Mouse (Mus musculus): ENCODE measurements around the gene Ache. TPM values are rescaled to one million over a fixed set of nuclear protein-coding genes. Genes with fewer than 3 reads are reported as not detected.

The Ache gene
- total and polyA plus RNA-seq, 2 experiments from 2014 or later: 69.1 to 73.2 TPM

DNA sequence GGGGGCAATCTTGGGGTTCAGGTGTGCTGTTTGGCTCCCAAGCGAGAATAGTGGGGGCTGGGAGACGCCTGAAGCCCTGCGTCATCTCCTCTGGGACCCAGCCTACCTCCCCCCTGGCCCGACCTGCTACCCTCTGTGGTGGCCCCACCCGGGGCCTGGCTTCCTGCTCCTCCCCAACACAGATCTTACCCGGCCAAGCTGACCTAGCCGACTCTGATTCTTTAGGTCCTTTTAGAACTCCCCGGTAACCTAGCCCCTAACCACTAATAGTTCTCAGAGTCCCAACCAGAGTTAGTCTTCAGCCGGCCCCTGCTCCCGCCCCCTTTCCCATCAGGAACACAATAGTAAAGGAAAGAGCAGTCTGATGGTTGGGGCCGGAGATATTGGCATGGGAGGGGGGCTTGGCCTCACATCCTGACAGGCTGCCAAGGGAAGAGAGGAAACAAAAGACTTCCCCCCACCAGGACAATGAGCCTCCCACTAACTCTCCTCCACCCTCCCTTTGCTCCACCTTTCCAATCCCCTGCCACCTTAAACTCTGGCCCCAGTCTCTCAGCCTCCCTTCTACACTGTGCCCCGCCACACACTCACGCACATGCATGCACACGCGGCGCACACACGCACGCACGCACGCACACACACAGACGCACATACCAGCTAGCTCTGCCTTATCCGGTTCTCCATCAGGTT, 52.1 kb downstream of the Ache start:
- H3K9me3 ChIP-seq (ENCODE audit: low read length): no peaks in the 10 kb centered on the region
- ATAC-seq (peak; percentile 72), DNase-seq (peak; percentile 75)
- WGBS: 5% methylated on average over 22 of the region's 22 CpGs
- peak overlapping the region; percentile 78 for H3K4me2 ChIP-seq (ENCODE audit: low read depth)
- H3K4me3 ChIP-seq (ENCODE audit: low read depth, low read length): peak overlapping the region; percentile 43
- peak overlapping the region; percentile 56 for H3K9ac ChIP-seq
- no peak for TF ChIP-seq CTCF (IDR thresholded peaks at IDR 0.05; ENCODE audit: low read depth)
- peak overlapping the region; percentile 77 for H3K27ac ChIP-seq (ENCODE audit: low read depth, low read length)
- 0 out of 2 replicates have a peak, but pooled peaks cover 12% of the 10 kb centered on the region for H3K4me1 ChIP-seq (ENCODE audit: insufficient read depth)
- no peaks in the 10 kb centered on the region for H3K36me3 ChIP-seq (ENCODE audit: insufficient read depth)
- H3K27me3 ChIP-seq (ENCODE audit: insufficient read depth, low read length): no peaks in the 10 kb centered on the region

GRCm38 (mm10) chr5:137340222-137340621, 52.9 kb downstream of the Ache start:
- peak overlapping the region; percentile 77 for H3K27ac ChIP-seq (ENCODE audit: low read depth, low read length)
- no peaks in the 10 kb centered on the region for H3K27me3 ChIP-seq (ENCODE audit: insufficient read depth, low read length)
- TF ChIP-seq CTCF (IDR thresholded peaks at IDR 0.05; ENCODE audit: low read depth): no peak
- H3K9ac ChIP-seq: peak overlapping the region; percentile 56
- H3K4me2 ChIP-seq (ENCODE audit: low read depth): peak overlapping the region; percentile 78
- H3K9me3 ChIP-seq (ENCODE audit: low read length): no peaks in the 10 kb centered on the region
- ATAC-seq (no peak), DNase-seq (no peak)
- 0 out of 2 replicates have a peak, but pooled peaks cover 12% of the 10 kb centered on the region for H3K4me1 ChIP-seq (ENCODE audit: insufficient read depth)
- peak overlapping the region; percentile 43 for H3K4me3 ChIP-seq (ENCODE audit: low read depth, low read length)
- no peaks in the 10 kb centered on the region for H3K36me3 ChIP-seq (ENCODE audit: insufficient read depth)
- WGBS: 62% methylated on average over 6 of the region's 6 CpGs

GRCm38 (mm10) chr5:137342407-137343012, 55.2 kb downstream of the Ache start:
- H3K4me3 ChIP-seq (ENCODE audit: low read depth, low read length): no peak overlapping the region

DNA sequence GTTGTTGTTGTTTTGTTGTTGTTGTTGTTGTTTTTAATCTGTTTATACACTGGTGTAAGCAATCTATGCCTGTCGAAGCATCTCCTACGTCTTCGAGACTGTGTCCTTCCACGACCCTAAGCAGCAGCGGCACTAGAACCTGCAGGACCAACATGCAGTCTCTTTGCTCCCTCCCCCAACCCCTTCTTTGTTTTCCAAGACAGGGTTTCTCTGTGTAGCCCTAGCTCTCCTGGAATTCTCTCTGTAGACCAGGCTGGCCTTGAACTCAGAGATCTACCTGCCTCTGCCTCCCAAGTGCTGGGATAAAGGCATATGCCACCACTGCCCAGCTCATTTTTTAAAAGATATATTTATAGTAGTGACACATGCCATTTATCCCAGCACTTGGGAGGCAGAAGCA, 56.1 kb downstream of the Ache start:
- no peak overlapping the region for H3K27ac ChIP-seq (ENCODE audit: low read depth, low read length)
- DNase-seq: no peak
- peaks cover 4% of the 10 kb centered on the region; the same call in 1 of the 2 replicates for H3K27me3 ChIP-seq (ENCODE audit: insufficient read depth, low read length)
- H3K9ac ChIP-seq: no peak overlapping the region
- no peaks in the 10 kb centered on the region for H3K9me3 ChIP-seq (ENCODE audit: low read length)
- H3K36me3 ChIP-seq (ENCODE audit: insufficient read depth): no peaks in the 10 kb centered on the region
- peaks cover 13% of the 10 kb centered on the region; the same call in 1 of the 2 replicates for H3K4me1 ChIP-seq (ENCODE audit: insufficient read depth)
- H3K4me3 ChIP-seq (ENCODE audit: low read depth, low read length): no peak overlapping the region
- TF ChIP-seq CTCF (IDR thresholded peaks at IDR 0.05; ENCODE audit: low read depth): no peak
- no peak overlapping the region for H3K4me2 ChIP-seq (ENCODE audit: low read depth)
- no peak for ATAC-seq
- WGBS: 94% methylated on average over 5 of the region's 5 CpGs

More at GRCm38 (mm10) chr5:137342407-137343012, 55.2 kb downstream of the Ache start:
- no peak overlapping the region for H3K9ac ChIP-seq
- DNase-seq (no peak), ATAC-seq (no peak)
- H3K27me3 ChIP-seq (ENCODE audit: insufficient read depth, low read length): no peaks in the 10 kb centered on the region
- 0 out of 2 replicates have a peak, but pooled peaks cover 12% of the 10 kb centered on the region for H3K4me1 ChIP-seq (ENCODE audit: insufficient read depth)
- 81% methylated on average over 7 of the region's 7 CpGs for WGBS
- no peaks in the 10 kb centered on the region for H3K9me3 ChIP-seq (ENCODE audit: low read length)
- no peak for TF ChIP-seq CTCF (IDR thresholded peaks at IDR 0.05; ENCODE audit: low read depth)
- no peak overlapping the region for H3K4me2 ChIP-seq (ENCODE audit: low read depth)
- H3K36me3 ChIP-seq (ENCODE audit: insufficient read depth): no peaks in the 10 kb centered on the region
- no peak overlapping the region for H3K27ac ChIP-seq (ENCODE audit: low read depth, low read length)

DNA sequence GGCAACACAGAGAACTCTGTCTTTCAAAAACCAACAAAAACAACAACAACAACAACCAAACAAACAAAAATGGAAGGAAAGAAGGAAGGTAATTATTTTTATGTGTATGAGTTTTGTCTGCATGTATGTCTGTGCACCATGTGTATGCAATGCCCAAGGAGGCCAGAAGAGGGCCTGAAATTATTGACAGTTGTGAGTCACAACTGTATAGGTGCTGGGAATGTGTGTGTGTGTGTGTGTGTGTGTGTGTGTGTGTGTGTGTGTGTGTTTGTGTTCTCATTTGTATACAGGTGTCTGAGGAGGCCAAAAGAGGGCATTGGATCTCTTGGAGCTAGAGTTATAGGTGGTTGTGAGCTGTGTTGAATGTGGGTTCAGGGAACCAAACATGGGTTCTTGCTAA, 56.5 kb downstream of the Ache start:
- H3K4me2 ChIP-seq (ENCODE audit: low read depth): no peak overlapping the region
- no peak overlapping the region for H3K4me3 ChIP-seq (ENCODE audit: low read depth, low read length)
- peak; percentile 33 for TF ChIP-seq CTCF (IDR thresholded peaks at IDR 0.05; ENCODE audit: low read depth)
- no peak overlapping the region for H3K9ac ChIP-seq
- no peak overlapping the region for H3K27ac ChIP-seq (ENCODE audit: low read depth, low read length)
- no peak for ATAC-seq
- H3K36me3 ChIP-seq (ENCODE audit: insufficient read depth): no peaks in the 10 kb centered on the region
- no peaks in the 10 kb centered on the region for H3K9me3 ChIP-seq (ENCODE audit: low read length)
- peaks cover 8% of the 10 kb centered on the region for H3K27me3 ChIP-seq (ENCODE audit: insufficient read depth, low read length)
- peaks cover 17% of the 10 kb centered on the region for H3K4me1 ChIP-seq (ENCODE audit: insufficient read depth)
- no peak for DNase-seq

Small RNA genes within 50 kb of the gene (microRNA-seq; reads per million reads assigned to microRNA genes)
- gene Mir7036: 0 to 1.2 reads per million in 2 experiments
- 0 to 0.12 reads per million in 2 experiments for gene Mir8116

Other genes with a start within 250 kb of the Ache start
- 105 and 144 TPM in 2 replicates for gene Ap1s1, start 241.4 kb upstream of the Ache start, total RNA-seq (2014; rRNA removed)
- gene Ap1s1, start 241.4 kb upstream of the Ache start, polyA plus RNA-seq (2015; fragmentation: Nextera tagmentation; extraction: Ambion mirVana): 335 and 346 TPM in 2 replicates
- 1.2 and 3.1 TPM in 2 replicates for gene Serpine1, start 215.3 kb upstream of the Ache start, total RNA-seq (2014; rRNA removed)
- gene Serpine1, start 215.3 kb upstream of the Ache start, polyA plus RNA-seq (2015; fragmentation: Nextera tagmentation; extraction: Ambion mirVana): 0.06 and 0.28 TPM in 2 replicates
- 4.0 and 5.7 TPM in 2 replicates for gene Trim56, start 171.3 kb upstream of the Ache start, total RNA-seq (2014; rRNA removed)
- gene Trim56, start 171.3 kb upstream of the Ache start, polyA plus RNA-seq (2015; fragmentation: Nextera tagmentation; extraction: Ambion mirVana): 1.1 and 2.3 TPM in 2 replicates
- not detected in 2 replicates for gene Muc3, start 138.2 kb upstream of the Ache start, total RNA-seq (2014; rRNA removed)
- gene Muc3, start 138.2 kb upstream of the Ache start, polyA plus RNA-seq (2015; fragmentation: Nextera tagmentation; extraction: Ambion mirVana): not detected in 2 replicates
- 0.10 and 0.31 TPM in 2 replicates for gene Muc3a, start 75.1 kb upstream of the Ache start, total RNA-seq (2014; rRNA removed)
- gene Muc3a, start 75.1 kb upstream of the Ache start, polyA plus RNA-seq (2015; fragmentation: Nextera tagmentation; extraction: Ambion mirVana): 0.13 TPM in 2 replicates
- gene Ufsp1, start 7.1 kb downstream of the Ache start, total RNA-seq (2014; rRNA removed): 15.2 and 16.2 TPM in 2 replicates
- 15.8 and 23.4 TPM in 2 replicates for gene Ufsp1, start 7.1 kb downstream of the Ache start, polyA plus RNA-seq (2015; fragmentation: Nextera tagmentation; extraction: Ambion mirVana)
- gene Srrt, start 20.2 kb downstream of the Ache start, total RNA-seq (2014; rRNA removed): 136 and 153 TPM in 2 replicates
- gene Srrt, start 20.2 kb downstream of the Ache start, polyA plus RNA-seq (2015; fragmentation: Nextera tagmentation; extraction: Ambion mirVana): 52.3 and 55.6 TPM in 2 replicates
- gene Trip6, start 26.9 kb downstream of the Ache start, total RNA-seq (2014; rRNA removed): 10.8 and 11.4 TPM in 2 replicates
- 9.9 and 11.6 TPM in 2 replicates for gene Trip6, start 26.9 kb downstream of the Ache start, polyA plus RNA-seq (2015; fragmentation: Nextera tagmentation; extraction: Ambion mirVana)
- gene Slc12a9, start 46.1 kb downstream of the Ache start, total RNA-seq (2014; rRNA removed): 19.3 and 21.8 TPM in 2 replicates
- gene Slc12a9, start 46.1 kb downstream of the Ache start, polyA plus RNA-seq (2015; fragmentation: Nextera tagmentation; extraction: Ambion mirVana): 12.5 and 18.4 TPM in 2 replicates
- 8.9 and 12.7 TPM in 2 replicates for gene Ephb4, start 62.6 kb downstream of the Ache start, total RNA-seq (2014; rRNA removed)
- gene Ephb4, start 62.6 kb downstream of the Ache start, polyA plus RNA-seq (2015; fragmentation: Nextera tagmentation; extraction: Ambion mirVana): 3.5 and 4.9 TPM in 2 replicates
- 0.31 and 0.62 TPM in 2 replicates for gene Zan, start 189.5 kb downstream of the Ache start, total RNA-seq (2014; rRNA removed)
- 0.08 and 0.14 TPM in 2 replicates for gene Zan, start 189.5 kb downstream of the Ache start, polyA plus RNA-seq (2015; fragmentation: Nextera tagmentation; extraction: Ambion mirVana)
- 79.1 and 80.6 TPM in 2 replicates for gene Pop7, start 215.0 kb downstream of the Ache start, total RNA-seq (2014; rRNA removed)
- 99.2 and 110 TPM in 2 replicates for gene Pop7, start 215.0 kb downstream of the Ache start, polyA plus RNA-seq (2015; fragmentation: Nextera tagmentation; extraction: Ambion mirVana)
- gene Gigyf1, start 231.0 kb downstream of the Ache start, total RNA-seq (2014; rRNA removed): 21.1 and 25.2 TPM in 2 replicates
- 6.1 and 10.6 TPM in 2 replicates for gene Gigyf1, start 231.0 kb downstream of the Ache start, polyA plus RNA-seq (2015; fragmentation: Nextera tagmentation; extraction: Ambion mirVana)
- gene Epo, start 245.7 kb downstream of the Ache start, total RNA-seq (2014; rRNA removed): not detected in 2 replicates
- gene Epo, start 245.7 kb downstream of the Ache start, polyA plus RNA-seq (2015; fragmentation: Nextera tagmentation; extraction: Ambion mirVana): not detected in 2 replicates
- gene Gnb2, start 246.0 kb downstream of the Ache start, total RNA-seq (2014; rRNA removed): 1,237 and 1,339 TPM in 2 replicates
- 766 and 769 TPM in 2 replicates for gene Gnb2, start 246.0 kb downstream of the Ache start, polyA plus RNA-seq (2015; fragmentation: Nextera tagmentation; extraction: Ambion mirVana)

Measured in forebrain, postnatal 0 days (tissue).